Mouse (Mus musculus): Measurements from ENCODE around the gene Fut2.

Fut2 gene

GRCm38 (mm10) chr7:45640191-45640957 lies 25.8 kb downstream of the Fut2 start:
- no peak for DNase-seq (ENCODE audit: extremely low spot score, low read depth, low spot score)

DNA sequence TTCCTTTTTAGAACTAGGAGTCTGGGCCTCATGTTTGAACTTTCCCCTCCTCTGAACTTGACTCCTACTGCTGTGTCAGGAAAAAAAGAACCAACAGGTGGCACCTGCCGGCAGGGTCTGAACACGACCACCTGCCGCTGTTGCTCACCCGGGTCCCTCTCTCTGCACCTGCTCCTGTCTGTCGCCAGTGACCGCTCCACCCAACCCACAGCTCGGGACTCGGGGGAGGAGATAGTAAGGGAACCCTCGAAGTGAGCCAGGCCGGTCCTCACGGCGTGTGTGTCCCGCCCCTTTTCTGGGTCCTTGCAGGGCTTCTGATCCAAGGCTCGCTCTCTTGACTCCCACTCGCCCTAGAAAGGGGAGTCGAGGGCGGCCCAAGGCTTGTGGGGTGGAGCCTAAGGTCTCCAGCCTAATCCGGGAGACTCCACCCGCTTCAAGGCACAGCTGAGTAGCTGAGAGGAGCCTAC lies 26.6 kb downstream of the Fut2 start, which contains the start of gene Mamstr:
TSS of gene Mamstr (plus strand) at position 417 of the 467 bp plus-strand sequence.
- no peak for DNase-seq (ENCODE audit: extremely low spot score, low read depth, low spot score)

DNA sequence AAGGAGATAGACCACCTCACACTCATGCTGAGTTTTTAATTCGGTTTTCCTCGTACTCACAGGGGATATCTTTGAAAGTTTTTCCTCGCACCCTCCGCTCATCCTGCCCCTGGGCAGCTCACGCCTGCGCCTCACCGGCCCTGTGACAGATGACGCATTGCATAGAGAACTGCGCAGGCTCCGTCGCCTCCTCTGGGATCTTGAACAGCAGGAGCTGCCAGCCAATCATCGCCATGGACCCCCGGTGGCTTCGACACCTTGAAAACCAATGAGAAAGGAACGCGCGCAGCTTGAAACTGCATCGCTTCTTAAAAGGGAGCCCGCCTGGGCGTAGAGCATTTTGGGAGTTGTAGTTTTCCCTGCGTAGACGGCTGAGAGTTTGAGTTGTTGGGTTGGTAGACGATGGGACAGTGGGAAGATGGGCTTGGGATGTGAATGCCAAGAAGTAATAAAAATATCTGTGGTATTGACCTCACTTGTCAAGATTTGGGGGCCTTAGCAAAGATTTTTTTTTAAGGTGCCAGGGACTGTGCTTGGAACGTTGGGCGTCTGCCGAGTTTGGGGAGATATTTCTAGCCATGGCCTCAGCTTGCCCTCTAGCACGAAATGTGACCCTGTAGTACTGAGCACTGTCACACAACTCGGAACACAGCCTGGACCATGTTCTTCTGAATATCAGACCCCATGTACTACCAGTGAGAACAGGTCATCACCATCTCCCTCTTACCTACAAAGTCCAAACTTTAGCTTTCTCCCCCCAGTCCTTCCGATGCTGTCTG lies 27.4 kb downstream of the Fut2 start:
- peak; percentile 95 for DNase-seq (ENCODE audit: extremely low spot score, low read depth, low spot score)

GRCm38 (mm10) chr7:45637710-45638109 lies 28.5 kb downstream of the Fut2 start:
- no peak for DNase-seq (ENCODE audit: extremely low spot score, low read depth, low spot score)

- DNase-seq (ENCODE audit: extremely low spot score, low read depth, low spot score) = no peak
Observed at GRCm38 (mm10) chr7:45635711-45636688, 30.2 kb downstream of the Fut2 start.

DNA sequence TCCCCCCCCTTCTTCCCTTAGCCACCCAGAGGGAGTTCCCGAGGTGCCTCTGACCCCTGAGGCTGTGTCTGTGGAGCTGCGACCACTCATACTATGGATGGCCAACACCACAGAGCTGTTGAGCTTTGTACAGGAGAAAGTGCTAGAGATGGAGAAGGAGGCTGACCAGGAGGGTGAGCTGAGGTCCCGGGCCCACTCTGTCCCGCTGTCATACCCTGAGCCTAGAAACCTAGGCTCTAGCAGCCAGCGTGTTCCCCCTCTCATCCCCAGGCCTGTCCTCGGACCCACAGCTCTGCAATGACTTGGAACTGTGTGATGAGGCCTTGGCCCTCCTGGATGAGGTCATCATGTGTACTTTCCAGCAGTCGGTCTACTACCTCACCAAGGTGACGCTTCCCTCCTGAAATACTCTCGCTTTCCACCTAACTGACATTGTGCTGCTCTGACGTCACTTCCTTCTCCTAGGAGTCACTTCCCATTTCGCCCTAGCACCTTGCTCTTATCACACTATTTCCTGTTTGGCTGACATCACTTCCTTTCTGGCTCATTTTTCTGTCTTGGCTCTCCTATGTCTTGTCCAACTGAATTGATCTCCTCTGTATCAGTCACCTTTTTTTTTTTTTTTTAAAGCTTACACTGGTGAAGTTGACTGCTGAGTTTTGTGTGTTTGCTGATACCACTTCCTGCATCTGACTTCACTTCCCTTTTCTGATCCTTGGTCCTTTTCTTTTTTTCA lies 31.1 kb downstream of the Fut2 start:
- DNase-seq (ENCODE audit: extremely low spot score, low read depth, low spot score) = no peak

GRCm38 (mm10) chr7:45632499-45632898 lies 33.7 kb downstream of the Fut2 start:
- no peak for DNase-seq (ENCODE audit: extremely low spot score, low read depth, low spot score)

DNA sequence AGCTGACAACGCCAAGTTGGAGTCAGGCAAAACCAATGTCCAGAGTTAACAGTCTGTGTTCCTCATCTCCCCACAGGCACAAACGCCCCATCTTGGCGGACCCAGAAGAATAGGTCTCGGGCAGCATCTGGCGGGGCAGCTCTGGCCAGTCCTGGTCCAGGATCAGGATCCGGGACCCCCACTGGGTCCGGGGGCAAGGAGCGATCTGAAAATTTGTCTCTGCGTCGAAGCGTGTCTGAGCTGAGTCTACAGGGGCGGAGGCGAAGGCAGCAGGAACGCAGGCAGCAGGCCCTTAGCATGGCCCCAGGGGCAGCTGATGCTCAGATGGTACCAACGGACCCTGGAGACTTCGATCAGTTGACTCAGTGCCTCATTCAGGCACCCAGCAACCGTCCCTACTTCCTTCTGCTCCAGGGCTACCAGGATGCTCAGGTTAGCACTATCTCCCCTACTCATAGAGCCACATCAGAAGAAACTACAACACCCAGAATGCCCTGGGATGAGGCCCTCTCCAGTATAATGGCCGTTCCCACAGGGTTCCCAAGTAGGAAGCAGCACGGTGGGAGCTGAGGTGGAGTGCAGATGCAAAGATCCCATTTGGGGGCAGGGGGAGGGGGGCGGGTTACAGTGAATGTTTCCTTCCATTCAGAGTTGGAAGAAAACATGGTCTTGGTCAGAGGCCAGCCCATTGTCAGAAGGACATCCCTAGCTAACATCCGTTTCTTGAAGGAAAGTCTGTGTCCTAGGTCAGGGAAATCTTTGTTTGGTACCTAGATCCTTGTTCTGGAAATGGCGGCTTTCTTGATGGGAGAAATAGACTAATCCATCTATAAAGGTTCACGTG lies 35.9 kb downstream of the Fut2 start:
- DNase-seq (ENCODE audit: extremely low spot score, low read depth, low spot score) = no peak

DNA sequence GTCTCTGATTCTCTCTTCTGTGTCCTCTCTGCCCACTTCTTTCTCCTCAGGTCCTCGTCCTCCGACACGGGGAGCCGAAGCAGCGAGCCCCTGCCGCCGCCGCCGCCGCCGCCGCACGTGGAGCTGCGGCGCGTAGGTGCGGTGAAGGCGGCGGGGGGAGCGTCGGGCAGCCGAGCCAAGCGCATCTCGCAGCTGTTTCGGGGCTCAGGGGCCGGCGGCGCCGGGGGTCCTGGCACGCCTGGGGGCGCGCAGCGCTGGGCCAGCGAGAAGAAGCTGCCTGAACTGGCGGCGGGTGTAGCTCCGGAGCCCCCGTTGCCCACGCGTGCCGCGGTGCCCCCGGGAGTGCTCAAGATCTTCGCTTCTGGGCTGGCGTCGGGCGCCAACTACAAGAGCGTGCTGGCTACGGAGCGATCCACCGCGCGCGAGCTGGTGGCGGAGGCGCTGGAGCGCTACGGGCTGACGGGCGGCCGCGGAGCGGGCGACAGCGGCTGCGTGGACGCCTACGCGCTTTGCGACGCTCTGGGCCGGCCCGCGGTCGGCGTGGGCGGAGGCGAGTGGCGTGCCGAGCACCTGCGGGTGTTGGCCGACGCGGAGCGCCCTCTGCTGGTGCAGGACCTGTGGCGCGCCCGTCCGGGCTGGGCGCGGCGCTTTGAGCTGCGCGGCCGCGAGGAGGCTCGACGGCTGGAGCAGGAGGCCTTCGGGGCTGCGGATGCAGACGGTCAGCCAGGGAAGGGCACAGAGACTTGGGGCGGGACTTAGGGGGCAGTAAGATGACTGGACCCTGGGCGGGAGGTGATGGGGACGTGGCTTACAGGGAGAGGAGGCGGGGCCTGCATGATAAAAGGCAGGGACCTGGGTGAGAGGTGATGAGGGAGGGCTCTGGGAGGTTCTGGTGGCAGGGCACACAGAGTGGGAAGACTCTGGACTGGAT lies 37.6 kb downstream of the Fut2 start:
- DNase-seq (ENCODE audit: extremely low spot score, low read depth, low spot score) = peak; percentile 42

DNA sequence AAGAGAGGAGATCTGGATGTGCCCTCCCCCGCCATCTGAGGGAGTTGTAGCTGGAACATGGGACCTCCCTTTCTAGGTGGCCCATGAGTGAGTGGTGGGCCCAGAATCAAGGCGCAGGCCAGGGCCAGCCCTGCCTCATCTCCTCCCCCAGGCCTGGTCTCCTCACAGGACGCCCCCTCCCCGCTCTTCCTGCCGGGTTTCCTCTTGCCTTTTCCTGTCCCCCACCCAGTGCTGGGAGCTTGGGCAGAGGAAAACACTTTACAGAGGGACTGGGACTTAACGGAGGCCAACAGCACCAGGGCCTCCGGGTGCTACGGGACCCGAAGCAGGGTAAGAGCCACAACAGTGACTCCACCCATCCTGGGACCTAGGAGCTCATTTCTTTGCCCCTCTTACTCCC lies 38.9 kb downstream of the Fut2 start, which contains the start of gene Rasip1:
TSS of gene Rasip1 (plus strand) at position 228 of the 400 bp plus-strand sequence.
- DNase-seq (ENCODE audit: extremely low spot score, low read depth, low spot score) = no peak

DNA sequence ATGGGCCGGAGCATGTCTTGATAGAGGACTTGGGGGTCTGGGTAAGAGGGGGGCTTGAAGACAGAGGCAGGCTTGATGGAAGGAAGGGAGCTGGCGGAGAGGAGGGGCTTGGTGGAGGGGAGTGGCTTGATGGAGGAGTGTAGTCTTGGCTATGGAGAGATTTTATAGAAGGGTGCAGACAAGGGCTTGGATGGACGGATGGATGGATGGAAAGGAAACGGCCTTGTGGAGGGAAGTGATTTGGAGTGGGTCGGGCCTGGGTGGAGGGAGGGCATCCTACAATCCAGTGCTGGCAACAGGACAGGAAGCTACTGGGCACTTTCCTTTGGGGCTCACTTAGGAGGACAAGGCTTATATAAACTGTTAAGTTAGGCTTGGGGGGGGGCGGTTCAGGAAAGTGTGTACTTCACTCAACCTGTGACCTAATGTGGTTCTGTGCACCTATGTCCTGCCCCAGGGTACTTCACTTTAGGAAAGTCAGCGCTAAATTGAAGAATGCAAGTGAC lies 39.6 kb downstream of the Fut2 start:
- no peak for DNase-seq (ENCODE audit: extremely low spot score, low read depth, low spot score)

GRCm38 (mm10) chr7:45625481-45625880 lies 40.7 kb downstream of the Fut2 start:
- no peak for DNase-seq (ENCODE audit: extremely low spot score, low read depth, low spot score)

GRCm38 (mm10) chr7:45624718-45625117 lies 41.5 kb downstream of the Fut2 start:
- DNase-seq (ENCODE audit: extremely low spot score, low read depth, low spot score) = no peak

- DNase-seq (ENCODE audit: extremely low spot score, low read depth, low spot score) = no peak
Observed at GRCm38 (mm10) chr7:45623507-45623906, 42.7 kb downstream of the Fut2 start.

- DNase-seq (ENCODE audit: extremely low spot score, low read depth, low spot score) = no peak
Observed at GRCm38 (mm10) chr7:45621443-45621842, 44.8 kb downstream of the Fut2 start, which contains the start of gene Izumo1. Izumo1 (plus strand) TSS chr7:45621811.

DNA sequence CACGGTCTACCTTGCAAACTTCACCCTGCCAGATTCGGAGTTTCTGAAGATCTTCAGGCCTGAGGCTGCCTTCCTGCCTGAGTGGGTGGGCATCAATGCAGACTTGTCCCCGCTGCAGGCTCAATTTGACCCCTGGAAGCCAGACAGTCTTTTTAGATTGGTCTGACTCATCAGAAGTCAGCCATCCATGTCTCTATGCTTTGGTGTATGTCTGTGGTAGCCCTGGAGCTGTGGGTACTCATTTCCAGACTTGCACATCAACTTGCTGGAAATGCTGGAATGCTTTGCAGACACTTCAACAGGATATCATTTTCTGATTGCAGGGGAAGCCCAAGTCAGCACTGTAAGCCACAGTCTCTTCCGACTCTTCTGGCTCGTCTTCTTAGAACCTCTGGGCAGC lies 46.6 kb downstream of the Fut2 start:
- DNase-seq (ENCODE audit: extremely low spot score, low read depth, low spot score) = no peak

DNA sequence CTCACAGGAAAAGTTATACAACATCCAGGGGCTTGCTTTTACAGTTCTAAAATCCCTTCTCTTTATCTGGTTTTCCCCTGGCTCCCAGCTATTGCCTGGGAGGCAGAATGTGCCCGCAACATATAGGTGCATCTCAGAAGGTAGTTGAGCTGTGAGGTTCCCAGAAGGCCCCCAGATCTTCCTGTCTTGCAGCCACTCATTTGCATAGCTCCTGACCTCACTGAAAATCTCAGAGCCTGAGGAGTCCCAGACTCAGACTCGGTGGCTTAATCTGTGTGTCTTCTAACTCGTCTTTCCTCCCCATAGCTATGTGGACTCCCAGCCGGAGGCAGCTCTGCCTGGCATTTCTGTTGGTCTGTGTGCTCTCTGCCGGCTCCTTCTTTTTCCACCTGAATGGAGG lies 47.9 kb downstream of the Fut2 start:
- DNase-seq (ENCODE audit: extremely low spot score, low read depth, low spot score) = no peak

Measured in hindlimb bud, embryonic 11.5 days (tissue).